Mouse (Mus musculus): ENCODE results near the gene Jag1. TPM values are rescaled to one million over a fixed set of nuclear protein-coding genes. Genes with fewer than 3 reads are reported as not detected.

Jag1 gene
- polyA plus RNA-seq, 1 experiment, result 3.2 TPM

DNA sequence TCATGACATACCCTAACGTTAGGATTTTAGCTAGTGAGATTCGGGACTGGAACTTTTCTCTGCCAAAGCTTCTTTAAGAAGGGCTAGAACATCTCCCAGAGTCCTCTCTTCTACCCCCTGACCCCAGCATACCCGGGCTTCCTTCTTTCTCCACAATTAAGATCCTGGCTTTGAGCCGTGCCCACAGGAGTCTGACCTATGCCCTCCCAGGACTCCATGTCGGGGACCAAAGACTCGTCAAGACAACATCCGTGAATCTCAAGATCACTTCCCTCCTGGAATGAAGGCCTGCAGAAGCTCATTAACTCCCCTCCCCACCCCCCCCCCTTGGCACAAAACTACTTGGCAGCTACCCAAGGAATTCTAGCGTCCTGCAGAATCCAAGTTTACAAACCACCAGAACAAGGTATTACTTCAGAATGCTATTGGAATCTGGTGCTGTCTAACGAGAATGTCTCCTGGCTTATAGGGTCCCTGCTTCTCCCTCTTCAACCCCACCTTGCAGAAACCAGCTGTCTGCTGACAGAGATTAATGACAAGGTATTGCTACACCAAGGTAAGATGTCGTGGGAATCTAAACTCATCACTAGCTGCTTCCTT is 36.6 kb downstream of the Jag1 start:
- Histone ChIP-seq H3K4me3 (ENCODE audit: low read depth, low read length) (no peak overlapping the region), H3K36me3 (ENCODE audit: control insufficient read depth, insufficient read depth, low read length) (peaks cover 21% of the 10 kb centered on the region), H3K4me1 (ENCODE audit: control insufficient read depth, insufficient read depth, insufficient read length, low read length) (peaks cover 5% of the 10 kb centered on the region), H3K27ac (ENCODE audit: insufficient read depth, low read depth, low read length) (no peak overlapping the region), H3K27me3 (ENCODE audit: control insufficient read depth, insufficient read depth, low read length) (no peaks in the 10 kb centered on the region)
- WGBS, result 27% methylated on average over 10 of the region's 10 CpGs
- no peak for TF ChIP-seq POLR2A (IDR thresholded peaks at IDR 0.05; ENCODE audit: low read depth, low read length)
- no peak for TF ChIP-seq CTCF (IDR thresholded peaks at IDR 0.05; ENCODE audit: extremely low read depth, insufficient read length, insufficient replicate concordance, low read depth, low read length)

DNA sequence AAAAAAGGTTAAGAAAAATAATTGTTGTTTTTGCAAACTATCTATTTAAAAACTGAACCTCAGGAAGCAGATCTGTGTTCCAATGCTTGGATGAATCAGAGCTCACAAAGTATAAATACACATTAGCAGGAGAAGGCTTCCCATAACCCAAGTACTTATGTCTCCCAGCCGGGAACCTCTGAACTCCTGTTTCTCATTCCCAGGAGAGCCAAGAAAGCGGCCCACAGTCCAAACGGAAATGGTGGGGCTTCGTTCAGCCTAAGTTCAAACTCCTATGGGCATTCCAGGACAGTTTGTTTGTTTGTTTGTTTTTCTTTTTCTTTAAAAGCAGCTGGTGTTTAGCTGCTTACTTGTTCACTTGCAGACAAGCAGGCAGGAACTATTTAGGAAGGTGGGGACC is 37.7 kb downstream of the Jag1 start:
- no peak overlapping the region for H3K4me3 ChIP-seq (ENCODE audit: low read depth, low read length)
- H3K27me3 ChIP-seq (ENCODE audit: control insufficient read depth, insufficient read depth, low read length), result no peaks in the 10 kb centered on the region
- H3K27ac ChIP-seq (ENCODE audit: insufficient read depth, low read depth, low read length), result no peak overlapping the region
- 75% methylated on average over 4 of the region's 4 CpGs for WGBS
- H3K4me1 ChIP-seq (ENCODE audit: control insufficient read depth, insufficient read depth, insufficient read length, low read length), result peaks cover 5% of the 10 kb centered on the region
- TF ChIP-seq POLR2A (IDR thresholded peaks at IDR 0.05; ENCODE audit: low read depth, low read length), result no peak
- TF ChIP-seq CTCF (IDR thresholded peaks at IDR 0.05; ENCODE audit: extremely low read depth, insufficient read length, insufficient replicate concordance, low read depth, low read length), result no peak
- peaks cover 15% of the 10 kb centered on the region for H3K36me3 ChIP-seq (ENCODE audit: control insufficient read depth, insufficient read depth, low read length)

DNA sequence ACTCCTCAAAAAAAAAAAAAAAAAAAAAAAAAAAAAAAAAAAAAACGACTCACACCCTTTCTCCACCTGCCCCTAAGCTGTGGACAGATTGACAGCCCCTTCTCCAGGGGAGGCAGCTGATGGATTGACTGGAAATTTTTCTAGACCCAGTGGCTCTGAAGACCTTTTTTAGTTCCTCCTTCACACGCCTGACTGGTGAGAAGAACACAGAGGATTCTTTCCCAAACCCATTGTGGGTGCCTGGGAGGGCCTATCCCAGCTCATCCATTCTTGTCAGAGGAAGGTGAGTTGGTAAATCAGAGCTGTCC is 42.2 kb downstream of the Jag1 start:
- TF ChIP-seq CTCF (IDR thresholded peaks at IDR 0.05; ENCODE audit: extremely low read depth, insufficient read length, insufficient replicate concordance, low read depth, low read length) (no peak), POLR2A (IDR thresholded peaks at IDR 0.05; ENCODE audit: low read depth, low read length) (no peak)
- 45% methylated on average over 2 of the region's 2 CpGs for WGBS
- no peaks in the 10 kb centered on the region for H3K27me3 ChIP-seq (ENCODE audit: control insufficient read depth, insufficient read depth, low read length)
- H3K4me3 ChIP-seq (ENCODE audit: low read depth, low read length), result no peak overlapping the region
- H3K27ac ChIP-seq (ENCODE audit: insufficient read depth, low read depth, low read length), result no peak overlapping the region
- no peaks in the 10 kb centered on the region for H3K4me1 ChIP-seq (ENCODE audit: control insufficient read depth, insufficient read depth, insufficient read length, low read length)
- no peaks in the 10 kb centered on the region for H3K36me3 ChIP-seq (ENCODE audit: control insufficient read depth, insufficient read depth, low read length)

DNA sequence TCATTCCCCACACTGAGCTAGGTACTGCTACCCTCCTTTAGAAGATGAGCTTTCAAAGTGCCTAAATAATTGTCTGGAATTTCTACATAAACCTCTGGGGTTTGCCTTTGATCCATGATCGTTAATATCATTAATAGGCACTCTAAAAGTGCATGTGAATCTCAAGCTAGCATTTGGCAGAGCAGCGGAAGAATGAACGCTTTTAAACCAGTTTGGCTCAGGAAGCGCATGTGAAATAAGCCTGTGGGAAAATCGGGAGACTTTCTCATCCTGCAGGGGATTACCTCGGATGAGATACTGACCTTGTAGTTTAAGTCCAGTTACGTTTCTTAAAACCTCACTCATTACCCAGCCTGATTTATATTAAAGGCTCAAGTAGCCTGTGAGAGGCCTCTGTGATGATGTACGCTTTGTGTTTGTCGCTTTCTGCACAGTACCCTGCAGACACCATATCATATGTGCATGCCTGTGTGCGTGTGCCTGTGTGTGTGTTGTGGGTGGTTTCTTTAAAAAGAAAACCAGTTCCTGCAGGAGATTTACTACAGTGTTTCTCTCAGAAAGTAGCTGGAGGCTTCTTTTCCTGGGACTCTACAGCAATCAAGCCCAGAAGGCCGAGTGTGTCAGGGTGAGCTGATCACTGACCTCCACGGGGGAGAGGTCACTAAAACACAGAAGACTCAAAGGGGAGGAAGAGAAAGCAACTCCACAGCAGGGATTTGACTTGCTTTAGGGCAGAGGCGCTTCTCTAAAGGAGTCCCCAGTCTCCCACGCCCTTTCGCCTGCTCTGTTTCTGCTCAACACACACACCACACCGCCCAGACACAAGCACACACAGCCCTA is 42.8 kb downstream of the Jag1 start:
- H3K36me3 ChIP-seq (ENCODE audit: control insufficient read depth, insufficient read depth, low read length), result 0 out of 2 replicates have a peak, but pooled peaks cover under 1% of the 10 kb centered on the region
- H3K4me3 ChIP-seq (ENCODE audit: low read depth, low read length), result no peak overlapping the region
- TF ChIP-seq CTCF (IDR thresholded peaks at IDR 0.05; ENCODE audit: extremely low read depth, insufficient read length, insufficient replicate concordance, low read depth, low read length), result no peak
- no peak for TF ChIP-seq POLR2A (IDR thresholded peaks at IDR 0.05; ENCODE audit: low read depth, low read length)
- no peaks in the 10 kb centered on the region for H3K27me3 ChIP-seq (ENCODE audit: control insufficient read depth, insufficient read depth, low read length)
- no peaks in the 10 kb centered on the region for H3K4me1 ChIP-seq (ENCODE audit: control insufficient read depth, insufficient read depth, insufficient read length, low read length)
- no peak overlapping the region for H3K27ac ChIP-seq (ENCODE audit: insufficient read depth, low read depth, low read length)
- 79% methylated on average over 16 of the region's 16 CpGs for WGBS

DNA sequence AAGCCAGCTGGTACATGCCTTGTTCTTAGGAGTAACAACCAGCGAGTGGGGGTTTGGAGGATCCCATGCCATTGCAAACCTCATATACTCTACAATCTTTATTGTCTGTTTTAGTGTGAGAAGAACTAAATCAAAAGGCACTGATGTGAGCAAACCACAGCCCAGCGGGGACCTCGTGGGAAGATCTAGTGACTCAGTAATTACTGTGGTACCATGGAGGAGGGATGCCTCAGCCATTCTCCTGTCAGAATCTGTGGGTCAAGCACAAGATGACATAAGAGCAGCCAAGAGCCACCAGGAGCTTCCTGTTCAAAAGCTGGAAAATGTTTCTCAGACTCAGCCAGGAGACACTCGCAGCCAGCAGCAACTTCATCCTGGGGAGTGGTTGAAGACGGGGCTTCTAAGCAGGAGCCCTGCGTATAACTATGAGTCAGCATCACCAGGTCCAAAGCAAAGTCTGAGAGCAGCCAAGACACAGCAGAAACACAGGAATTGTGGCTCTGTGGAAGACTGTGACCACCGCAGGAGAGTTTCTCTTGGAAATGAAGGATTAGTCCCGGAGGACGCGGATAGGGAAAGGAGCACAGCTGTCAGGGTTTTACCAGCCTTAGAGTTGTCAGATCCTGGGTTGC is 48.8 kb downstream of the Jag1 start:
- 85% methylated on average over 10 of the region's 10 CpGs for WGBS
- Histone ChIP-seq H3K36me3 (ENCODE audit: control insufficient read depth, insufficient read depth, low read length) (peaks cover 2% of the 10 kb centered on the region; the same call in 1 of the 2 replicates), H3K4me3 (ENCODE audit: low read depth, low read length) (no peak overlapping the region), H3K4me1 (ENCODE audit: control insufficient read depth, insufficient read depth, insufficient read length, low read length) (no peaks in the 10 kb centered on the region), H3K27me3 (ENCODE audit: control insufficient read depth, insufficient read depth, low read length) (no peaks in the 10 kb centered on the region), H3K27ac (ENCODE audit: insufficient read depth, low read depth, low read length) (no peak overlapping the region)
- TF ChIP-seq POLR2A (IDR thresholded peaks at IDR 0.05; ENCODE audit: low read depth, low read length) (no peak), CTCF (IDR thresholded peaks at IDR 0.05; ENCODE audit: extremely low read depth, insufficient read length, insufficient replicate concordance, low read depth, low read length) (no peak)

DNA sequence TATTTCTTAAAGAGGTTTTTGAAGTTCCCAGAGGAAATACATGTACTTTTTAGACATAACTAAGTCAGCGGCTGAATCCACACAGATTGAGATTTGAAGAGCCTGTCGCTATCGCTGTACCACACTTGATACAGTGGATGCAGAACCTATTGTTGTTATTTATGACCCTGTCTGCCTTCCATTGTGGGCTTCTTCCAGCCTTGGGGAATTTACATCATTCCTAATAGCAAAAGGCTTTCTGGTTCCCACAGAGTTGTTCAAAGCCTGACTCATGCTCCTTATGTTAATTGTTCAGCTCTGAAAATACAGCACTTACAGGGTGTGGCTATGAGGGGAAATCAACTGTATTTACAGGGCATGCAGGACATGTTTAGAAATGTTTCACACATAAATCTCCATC is 51.9 kb downstream of the Jag1 start:
- Histone ChIP-seq H3K4me1 (ENCODE audit: control insufficient read depth, insufficient read depth, insufficient read length, low read length) (no peaks in the 10 kb centered on the region), H3K27me3 (ENCODE audit: control insufficient read depth, insufficient read depth, low read length) (no peaks in the 10 kb centered on the region), H3K27ac (ENCODE audit: insufficient read depth, low read depth, low read length) (no peak overlapping the region), H3K4me3 (ENCODE audit: low read depth, low read length) (no peak overlapping the region), H3K36me3 (ENCODE audit: control insufficient read depth, insufficient read depth, low read length) (peaks cover 2% of the 10 kb centered on the region; the same call in 1 of the 2 replicates)
- WGBS, result 90% methylated on average over 3 of the region's 3 CpGs
- TF ChIP-seq POLR2A (IDR thresholded peaks at IDR 0.05; ENCODE audit: low read depth, low read length), result no peak
- no peak for TF ChIP-seq CTCF (IDR thresholded peaks at IDR 0.05; ENCODE audit: extremely low read depth, insufficient read length, insufficient replicate concordance, low read depth, low read length)

DNA sequence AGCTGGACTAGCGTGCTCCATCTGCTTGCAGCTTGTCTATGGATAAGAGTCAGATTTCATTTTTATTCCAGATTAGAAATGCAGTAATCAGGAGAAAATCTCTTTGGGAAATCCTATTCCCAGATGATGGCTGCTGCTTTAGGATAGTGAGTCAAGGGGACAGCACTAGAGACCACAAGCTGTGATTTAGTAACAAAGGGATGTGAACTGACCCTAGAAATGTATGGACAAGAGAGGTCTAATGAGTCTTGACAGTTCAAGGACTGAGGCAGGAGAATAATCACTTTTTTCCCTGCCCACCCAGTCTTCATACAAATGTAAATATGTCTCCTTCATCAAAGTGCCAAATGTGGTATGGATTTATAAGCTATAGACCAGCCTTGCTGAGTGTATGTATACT is 52.6 kb downstream of the Jag1 start:
- WGBS, result 89% methylated on average over 1 of the region's 1 CpGs
- H3K4me1 ChIP-seq (ENCODE audit: control insufficient read depth, insufficient read depth, insufficient read length, low read length), result no peaks in the 10 kb centered on the region
- H3K36me3 ChIP-seq (ENCODE audit: control insufficient read depth, insufficient read depth, low read length), result peaks cover 2% of the 10 kb centered on the region; the same call in 1 of the 2 replicates
- no peak overlapping the region for H3K4me3 ChIP-seq (ENCODE audit: low read depth, low read length)
- no peaks in the 10 kb centered on the region for H3K27me3 ChIP-seq (ENCODE audit: control insufficient read depth, insufficient read depth, low read length)
- TF ChIP-seq POLR2A (IDR thresholded peaks at IDR 0.05; ENCODE audit: low read depth, low read length), result no peak
- TF ChIP-seq CTCF (IDR thresholded peaks at IDR 0.05; ENCODE audit: extremely low read depth, insufficient read length, insufficient replicate concordance, low read depth, low read length), result no peak
- no peak overlapping the region for H3K27ac ChIP-seq (ENCODE audit: insufficient read depth, low read depth, low read length)

Data from small intestine, adult 2 months (tissue).